Mouse (Mus musculus) splenic B cell, adult 2 months (primary cell): ENCODE results near the gene Hmgxb4.
A peak's percentile ranks its signal among the peaks of the same experiment; 100 is the strongest.

Experiments
- DNase-seq: peaks from one replicate; pipeline ENCODE4 v3.0.0-alpha.2; 2011; ENCODE audit warnings: low read depth, low spot score
- H3K27me3 ChIP-seq: 2 replicates; pipeline ENCODE4 v1.6.1; 2012; ENCODE audit warnings: mild to moderate bottlenecking, low read length, moderate library complexity, mixed read lengths; ENCODE audit not compliant: control insufficient read depth, poor library complexity, insufficient read depth, severe bottlenecking
- H3K36me3 ChIP-seq: 2 replicates; pipeline ENCODE4 v1.6.1; 2012; ENCODE audit warnings: mild to moderate bottlenecking, low read length, moderate library complexity, mixed read lengths; ENCODE audit not compliant: control insufficient read depth, poor library complexity, insufficient read depth, severe bottlenecking

Hmgxb4 gene

GRCm38 (mm10) chr8:74993475-74994451 lies 607 bp downstream of the Hmgxb4 start:
- Histone ChIP-seq H3K27me3 (no peaks in the 10 kb centered on the region), H3K36me3 (no peaks in the 10 kb centered on the region; the same call in 1 of the 2 replicates)
- DNase-seq = peak; percentile 92

DNA sequence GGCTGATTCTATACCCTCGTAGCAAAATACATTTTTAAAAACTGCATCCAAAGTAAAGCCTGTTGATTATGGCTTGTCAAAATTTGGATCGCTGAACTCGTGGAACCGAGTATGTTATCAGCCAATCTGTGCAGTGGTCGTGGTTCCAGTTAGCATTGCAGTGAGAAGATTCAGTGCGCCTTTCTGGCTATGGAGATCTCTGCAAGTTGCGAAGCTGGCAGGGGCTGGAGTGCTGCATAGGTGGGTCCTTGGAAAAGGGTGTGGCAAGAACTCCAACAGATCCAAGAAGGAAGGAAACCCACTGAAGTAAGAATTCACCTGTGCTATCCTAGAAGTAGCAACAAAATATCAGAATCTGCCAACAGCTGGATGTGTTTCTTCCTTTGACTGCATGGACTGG lies 1.4 kb downstream of the Hmgxb4 start:
- DNase-seq = no peak
- peaks cover 1% of the 10 kb centered on the region; the same call in 1 of the 2 replicates for H3K36me3 ChIP-seq
- H3K27me3 ChIP-seq = no peaks in the 10 kb centered on the region

DNA sequence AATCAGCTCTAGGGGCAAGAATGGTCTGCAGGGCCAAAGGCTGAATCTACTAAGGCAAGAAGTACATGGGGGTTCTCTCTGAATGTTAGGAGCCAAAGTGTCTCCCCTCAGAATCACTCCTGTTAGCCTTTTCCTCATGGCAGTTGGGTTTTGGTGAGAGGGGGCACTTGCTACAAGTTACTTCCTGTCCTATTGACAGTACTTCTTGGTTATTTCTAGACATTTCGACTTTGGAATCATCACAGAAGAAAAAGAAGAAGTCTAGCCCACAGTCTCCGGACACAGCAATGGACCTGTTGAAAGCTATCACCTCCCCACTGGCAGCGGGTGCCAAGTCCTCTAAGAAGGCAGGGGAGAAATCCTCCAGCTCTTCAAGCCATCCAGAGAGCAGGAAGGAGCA lies 7.3 kb downstream of the Hmgxb4 start:
- peaks cover 7% of the 10 kb centered on the region for H3K36me3 ChIP-seq
- no peaks in the 10 kb centered on the region for H3K27me3 ChIP-seq
- DNase-seq = no peak

DNA sequence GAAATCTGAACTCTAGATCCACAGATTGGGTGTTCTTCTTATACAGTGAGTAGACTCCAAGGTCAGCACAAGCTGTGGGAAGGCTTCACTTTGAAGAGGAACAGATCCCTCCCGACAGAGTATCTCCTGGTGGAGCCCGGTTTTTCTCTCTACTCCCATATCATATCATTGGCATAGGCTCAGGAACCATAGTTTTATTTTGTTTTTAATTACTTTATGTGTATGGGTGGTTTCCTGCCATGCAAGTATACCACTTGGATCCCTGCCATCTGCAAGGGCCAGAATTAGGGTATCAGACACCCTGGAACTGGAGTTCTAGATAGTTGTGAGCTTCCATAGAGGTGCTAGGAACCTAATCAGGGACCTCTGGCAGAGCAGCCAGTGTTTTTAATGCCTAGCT lies 15.7 kb downstream of the Hmgxb4 start:
- H3K36me3 ChIP-seq = peaks cover 2% of the 10 kb centered on the region; the same call in 1 of the 2 replicates
- no peaks in the 10 kb centered on the region for H3K27me3 ChIP-seq
- no peak for DNase-seq

GRCm38 (mm10) chr8:75013557-75013956 lies 20.4 kb downstream of the Hmgxb4 start:
- 0 out of 2 replicates have a peak, but pooled peaks cover 2% of the 10 kb centered on the region for H3K36me3 ChIP-seq
- no peaks in the 10 kb centered on the region for H3K27me3 ChIP-seq
- DNase-seq = no peak

GRCm38 (mm10) chr8:75013964-75014363 lies 20.8 kb downstream of the Hmgxb4 start:
- H3K36me3 ChIP-seq = 0 out of 2 replicates have a peak, but pooled peaks cover 2% of the 10 kb centered on the region
- no peak for DNase-seq
- no peaks in the 10 kb centered on the region for H3K27me3 ChIP-seq

DNA sequence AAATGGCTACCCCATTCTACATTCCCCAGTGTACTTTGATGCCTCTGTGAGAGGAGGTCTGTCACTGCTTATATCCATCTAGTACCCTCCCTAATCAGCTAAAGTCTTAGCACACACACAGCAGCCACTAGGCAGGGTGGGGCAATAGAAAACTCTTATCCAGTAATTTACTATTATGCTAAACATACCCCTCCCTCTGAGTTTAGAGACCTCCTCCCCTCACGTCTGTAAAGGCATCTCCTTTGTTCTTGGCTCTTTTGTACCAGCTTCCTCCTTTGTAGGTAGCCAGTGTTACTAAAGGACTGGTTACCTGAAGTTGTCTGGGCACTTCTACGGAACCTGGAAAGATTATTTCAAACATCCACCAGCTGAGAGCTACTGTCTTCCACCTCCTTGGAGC lies 22.8 kb downstream of the Hmgxb4 start:
- Histone ChIP-seq H3K36me3 (peaks cover 4% of the 10 kb centered on the region; the same call in 1 of the 2 replicates), H3K27me3 (no peaks in the 10 kb centered on the region)
- no peak for DNase-seq

GRCm38 (mm10) chr8:75016422-75016821 lies 23.3 kb downstream of the Hmgxb4 start:
- no peak for DNase-seq
- peaks cover 4% of the 10 kb centered on the region; the same call in 1 of the 2 replicates for H3K36me3 ChIP-seq
- no peaks in the 10 kb centered on the region for H3K27me3 ChIP-seq

GRCm38 (mm10) chr8:75018274-75018972 lies 25.3 kb downstream of the Hmgxb4 start:
- Histone ChIP-seq H3K27me3 (no peaks in the 10 kb centered on the region), H3K36me3 (peaks cover 4% of the 10 kb centered on the region)
- no peak for DNase-seq

DNA sequence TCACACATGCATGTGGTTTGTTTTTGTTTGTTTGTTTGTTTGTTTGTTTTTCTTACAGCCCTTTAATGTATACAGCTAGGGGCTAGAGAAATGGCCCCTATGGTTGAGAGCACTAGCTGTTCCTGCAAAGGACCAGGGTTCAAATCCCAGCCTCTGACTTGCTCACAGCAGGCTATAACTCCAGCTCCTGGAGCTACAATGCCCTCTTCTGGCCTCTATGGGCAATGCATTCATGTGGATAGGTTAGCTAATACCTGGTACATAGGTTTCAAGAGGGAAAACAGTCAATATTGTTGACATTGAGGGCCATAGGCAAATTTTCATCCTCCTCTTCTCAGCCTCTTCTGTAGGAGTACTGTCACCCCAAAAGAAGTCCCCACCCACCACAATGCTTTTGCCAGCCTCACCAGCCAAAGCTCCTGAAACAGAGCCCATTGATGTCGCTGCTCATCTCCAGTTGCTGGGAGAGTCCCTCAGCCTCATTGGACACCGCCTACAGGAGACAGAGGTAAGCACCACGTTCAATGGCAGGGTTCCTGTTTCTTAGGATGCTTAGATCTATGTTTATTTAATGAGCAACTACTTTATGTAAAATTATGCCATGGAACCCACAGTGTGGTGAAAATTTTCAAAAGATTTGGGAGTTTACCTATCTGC lies 30.6 kb downstream of the Hmgxb4 start:
- peak; percentile 40 for DNase-seq
- Histone ChIP-seq H3K36me3 (peaks cover 5% of the 10 kb centered on the region), H3K27me3 (no peaks in the 10 kb centered on the region)

DNA sequence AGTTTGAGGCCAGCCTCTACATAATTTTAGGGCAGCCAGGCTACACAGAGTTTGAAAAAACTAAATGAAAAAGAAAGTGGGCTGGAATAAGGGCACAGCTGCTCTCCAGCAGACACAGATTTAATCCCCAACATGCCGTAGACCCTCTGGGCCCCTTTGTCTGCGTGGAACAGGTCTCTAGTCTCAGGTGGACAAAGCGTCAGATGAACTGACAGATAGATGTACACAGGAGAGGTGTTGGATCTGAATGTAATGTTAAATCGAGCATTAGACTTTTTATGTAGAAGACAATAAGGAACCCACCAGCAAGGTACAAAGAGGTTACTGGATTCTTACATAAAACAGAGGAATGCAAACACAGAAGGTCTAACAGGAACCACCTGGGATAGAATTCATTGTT lies 32.7 kb downstream of the Hmgxb4 start:
- Histone ChIP-seq H3K36me3 (peaks cover 3% of the 10 kb centered on the region), H3K27me3 (no peaks in the 10 kb centered on the region)
- DNase-seq = no peak

DNA sequence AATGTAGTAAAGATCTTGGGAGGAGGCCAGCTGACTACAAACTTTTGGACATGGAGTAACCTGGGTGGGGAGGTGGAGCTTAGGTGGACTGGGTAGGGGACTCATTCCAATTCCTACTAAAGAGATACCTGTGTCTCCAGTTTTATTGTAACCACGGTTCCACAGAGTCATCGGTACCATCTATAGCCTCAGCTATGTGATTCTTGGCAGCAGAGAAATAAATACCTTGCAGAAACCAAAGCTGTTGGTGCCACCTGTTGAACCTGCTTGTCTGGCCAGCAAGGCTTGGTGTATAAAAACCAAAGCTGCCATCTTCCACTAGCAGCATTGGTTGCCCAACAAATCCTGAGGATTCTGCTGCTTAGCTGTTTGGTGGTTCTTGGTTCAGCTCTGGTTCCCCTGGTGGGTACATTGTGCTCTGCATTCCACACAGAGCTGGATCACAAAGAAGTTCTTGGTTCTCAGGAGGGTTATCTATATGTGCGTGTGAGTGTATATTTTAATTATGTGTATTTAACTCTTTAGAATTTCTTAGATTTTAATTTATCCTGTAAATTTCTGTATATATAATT lies 37.4 kb downstream of the Hmgxb4 start:
- DNase-seq = no peak
- Histone ChIP-seq H3K36me3 (peaks cover 2% of the 10 kb centered on the region), H3K27me3 (no peaks in the 10 kb centered on the region)

DNA sequence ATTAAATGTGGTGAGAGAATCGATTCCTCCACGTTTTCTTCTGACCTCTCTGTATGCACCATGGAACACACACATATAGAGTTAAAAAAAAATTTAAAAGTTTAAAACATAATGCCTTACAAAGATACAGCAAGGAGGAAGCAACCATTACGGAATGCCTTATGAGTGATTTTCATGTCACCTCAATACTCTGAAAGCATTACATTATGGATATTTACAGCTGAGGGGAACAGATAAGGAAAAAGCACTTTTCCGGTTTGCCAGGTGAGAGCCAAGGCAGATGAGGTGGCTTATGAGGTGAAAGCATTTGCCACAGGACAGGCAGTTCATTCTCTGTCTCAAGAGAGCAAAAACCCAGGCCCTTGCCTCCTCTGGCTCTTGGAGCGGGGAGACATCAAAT lies 39.8 kb downstream of the Hmgxb4 start:
- H3K27me3 ChIP-seq = no peaks in the 10 kb centered on the region
- no peaks in the 10 kb centered on the region for H3K36me3 ChIP-seq
- DNase-seq = no peak

GRCm38 (mm10) chr8:75033511-75034243 lies 40.5 kb downstream of the Hmgxb4 start, which contains the start of gene Tom1:
Tom1 (plus strand) TSS chr8:75033705.
- DNase-seq = peak; percentile 99
- Histone ChIP-seq H3K27me3 (no peaks in the 10 kb centered on the region), H3K36me3 (no peaks in the 10 kb centered on the region)
